Mouse (Mus musculus) layer of hippocampus, postnatal 36 days (tissue): ENCODE data around the gene Zbtb20. TPM values are rescaled to one million over a fixed set of nuclear protein-coding genes. Genes with fewer than 3 reads are reported as not detected.
"Not testable (repeated sequence)": the region's sequence is repeated elsewhere in the genome, so short reads cannot be mapped to it uniquely, and the experiment has no call there.

Experiments used
- DNase-seq, 2 experiments: peaks; one replicate each; pipeline ENCODE4 v3.0.0; 2022
- total RNA-seq, 2 experiments: library from RNA; stranded (reverse); gene quantifications; 2 replicates each; pipeline ENCODE4 v1.2.3; 2021

Gene Zbtb20
- total RNA-seq, 2 experiments from 2014 or later, result 304 to 382 TPM

- DNase-seq, result no peak
Measured at GRCm38 (mm10) chr16:42910716-42911115, 35.0 kb downstream of the Zbtb20 start.

GRCm38 (mm10) chr16:42911326-42911725, 35.6 kb downstream of the Zbtb20 start:
- DNase-seq, result no peak

- DNase-seq, result no peak
Measured at GRCm38 (mm10) chr16:42911815-42912214, 36.1 kb downstream of the Zbtb20 start.

- DNase-seq, result no peak
Measured at GRCm38 (mm10) chr16:42913291-42913690, 37.6 kb downstream of the Zbtb20 start.

GRCm38 (mm10) chr16:42914457-42915085, 38.9 kb downstream of the Zbtb20 start:
- peak; percentile 43 to 59 for DNase-seq

- no peak for DNase-seq
Measured at GRCm38 (mm10) chr16:42919992-42920760, 44.5 kb downstream of the Zbtb20 start.

GRCm38 (mm10) chr16:42921436-42921835, 45.8 kb downstream of the Zbtb20 start:
- DNase-seq, result no peak

GRCm38 (mm10) chr16:42938211-42938610, 62.5 kb downstream of the Zbtb20 start:
- no peak for DNase-seq

GRCm38 (mm10) chr16:42947016-42947415, 71.3 kb downstream of the Zbtb20 start:
- DNase-seq, result peak; percentile 20 to 43

- DNase-seq, result not testable (repeated sequence)
Measured at GRCm38 (mm10) chr16:42955401-42955800, 79.7 kb downstream of the Zbtb20 start.

GRCm38 (mm10) chr16:42972872-42973271, 97.2 kb downstream of the Zbtb20 start:
- no peak for DNase-seq

- DNase-seq, result no peak
Measured at GRCm38 (mm10) chr16:42998896-42999295, 123.2 kb downstream of the Zbtb20 start.

- peak in 1 of 2 experiments; percentile 7 for DNase-seq
Measured at GRCm38 (mm10) chr16:43026351-43026750, 150.7 kb downstream of the Zbtb20 start.

- DNase-seq, result no peak
Measured at GRCm38 (mm10) chr16:43029243-43029642, 153.6 kb downstream of the Zbtb20 start.

- no peak for DNase-seq
Measured at GRCm38 (mm10) chr16:43035709-43036108, 160.0 kb downstream of the Zbtb20 start.

- DNase-seq, result no peak
Measured at GRCm38 (mm10) chr16:43036510-43036909, 160.8 kb downstream of the Zbtb20 start.

GRCm38 (mm10) chr16:43037320-43037719, 161.6 kb downstream of the Zbtb20 start:
- DNase-seq, result no peak

GRCm38 (mm10) chr16:43045611-43046010, 169.9 kb downstream of the Zbtb20 start:
- no peak for DNase-seq

- DNase-seq, result no peak
Measured at GRCm38 (mm10) chr16:43046686-43047085, 171.0 kb downstream of the Zbtb20 start.

- DNase-seq, result no peak
Measured at GRCm38 (mm10) chr16:43069666-43070295, 194.1 kb downstream of the Zbtb20 start.

GRCm38 (mm10) chr16:43071875-43072274, 196.2 kb downstream of the Zbtb20 start:
- peak; percentile 52 for DNase-seq

GRCm38 (mm10) chr16:43072818-43073594, 197.3 kb downstream of the Zbtb20 start:
- DNase-seq, result no peak

- DNase-seq, result peak in 1 of 2 experiments; percentile 25
Measured at GRCm38 (mm10) chr16:43080403-43080802, 204.7 kb downstream of the Zbtb20 start.
